Mouse (Mus musculus) c-Kit-positive CD71-negative TER-119-negative erythroid progenitor cells, embryonic 14.5 days (primary cell): ENCODE data around the gene Lrif1.
"Not testable (repeated sequence)": the region's sequence is repeated elsewhere in the genome, so short reads cannot be mapped to it uniquely, and the experiment has no call there.

Experiments
- DNase-seq: peaks from one replicate; pipeline ENCODE4 v3.0.0-alpha.2; 2013; ENCODE audit warnings: low read depth

The Lrif1 gene

GRCm38 (mm10) chr3:106684830-106685229 is at the start of gene Lrif1:
Gene Lrif1 (plus strand): TSS chr3:106684987.
- peak; percentile 22 for DNase-seq

GRCm38 (mm10) chr3:106672811-106673210 is 12.0 kb upstream of the Lrif1 start:
- DNase-seq = not testable (repeated sequence)

GRCm38 (mm10) chr3:106685381-106685780 is 594 bp downstream of the Lrif1 start:
- DNase-seq = no peak

GRCm38 (mm10) chr3:106721397-106722027 is 36.7 kb downstream of the Lrif1 start:
- DNase-seq = peak; percentile 95

GRCm38 (mm10) chr3:106722028-106722945 is 37.5 kb downstream of the Lrif1 start:
- peak; percentile 77 for DNase-seq

- DNase-seq = no peak
Observed at GRCm38 (mm10) chr3:106755898-106756297, 71.1 kb downstream of the Lrif1 start.

- no peak for DNase-seq
Observed at GRCm38 (mm10) chr3:106771834-106772233, 87.0 kb downstream of the Lrif1 start.

GRCm38 (mm10) chr3:106785130-106785529 is 100.3 kb downstream of the Lrif1 start:
- DNase-seq = no peak
